Mouse (Mus musculus) neural tube, embryonic 11.5 days (tissue): ENCODE results near the gene Cox5a. TPM values are rescaled to one million over a fixed set of nuclear protein-coding genes. Genes with fewer than 3 reads are reported as not detected.

Source experiments
- ATAC-seq: fragments of 200-750 bp; cut with Nextera tagmentation; 2 replicates; pipeline ENCODE4 v1.8.0; 2017; ENCODE audit warnings: moderate number of reproducible peaks, mild to moderate bottlenecking, moderate TSS enrichment, moderate library complexity; ENCODE audit not compliant: insufficient read depth, low FRiP score, low TSS enrichment
- DNase-seq: peaks from one replicate; pipeline ENCODE4 v3.0.0-alpha.2; 2015; ENCODE audit warnings: low spot score
- H3K27ac ChIP-seq: fragments of 300-500 bp; sonication (generic); 2 replicates; pipeline ENCODE4 v1.5.1; 2014; ENCODE audit warnings: low read depth, mild to moderate bottlenecking, low read length
- H3K27me3 ChIP-seq: fragments of 300-500 bp; sonication (generic); 2 replicates; pipeline ENCODE4 v1.6.1; 2014; ENCODE audit warnings: mild to moderate bottlenecking, low read length, mixed read lengths; ENCODE audit not compliant: control insufficient read depth, insufficient read depth
- H3K36me3 ChIP-seq: fragments of 300-500 bp; sonication (generic); 2 replicates; pipeline ENCODE4 v1.6.1; 2014; ENCODE audit warnings: mild to moderate bottlenecking, low read length, moderate library complexity, mixed read lengths; ENCODE audit not compliant: control insufficient read depth, insufficient read depth
- H3K4me1 ChIP-seq: fragments of 300-500 bp; sonication (generic); 2 replicates; pipeline ENCODE4 v1.6.1; 2014; ENCODE audit warnings: low read length, mixed read lengths; ENCODE audit not compliant: control insufficient read depth, insufficient read depth
- H3K4me2 ChIP-seq: fragments of 300-500 bp; sonication (generic); 2 replicates; pipeline ENCODE4 v1.6.1; 2014; ENCODE audit warnings: low read depth, mild to moderate bottlenecking, moderate library complexity
- H3K4me3 ChIP-seq: fragments of 300-500 bp; sonication (generic); 2 replicates; pipeline ENCODE4 v1.5.1; 2014; ENCODE audit warnings: low read depth, low read length
- H3K9ac ChIP-seq: fragments of 300-500 bp; sonication (generic); 2 replicates; pipeline ENCODE4 v1.6.1; 2014; ENCODE audit warnings: mild to moderate bottlenecking, low read length
- H3K9me3 ChIP-seq: fragments of 300-500 bp; sonication (generic); 2 replicates; pipeline ENCODE4 v1.6.1; 2016; ENCODE audit warnings: low read length; ENCODE audit not compliant: control insufficient read depth
- WGBS: fragments of 180-500 bp; shearing (Covaris S2); extraction: QIAGEN DNeasy Blood & Tissue Kit; methylation state at CpG from one replicate; pipeline ENCODE4 v1.1.7; 2014; 5-methylcytosine and 5-hydroxymethylcytosine counted together
- polyA plus RNA-seq: library from polyadenylated mRNA; unstranded; fragments of >200 nt; fragmentation: Nextera tagmentation; extraction: Ambion mirVana; gene quantifications from 2 replicates; pipeline ENCODE4 v1.2.1, GENCODE M21; 2014

The Cox5a gene
- 688 and 702 TPM in 2 replicates for polyA plus RNA-seq

DNA sequence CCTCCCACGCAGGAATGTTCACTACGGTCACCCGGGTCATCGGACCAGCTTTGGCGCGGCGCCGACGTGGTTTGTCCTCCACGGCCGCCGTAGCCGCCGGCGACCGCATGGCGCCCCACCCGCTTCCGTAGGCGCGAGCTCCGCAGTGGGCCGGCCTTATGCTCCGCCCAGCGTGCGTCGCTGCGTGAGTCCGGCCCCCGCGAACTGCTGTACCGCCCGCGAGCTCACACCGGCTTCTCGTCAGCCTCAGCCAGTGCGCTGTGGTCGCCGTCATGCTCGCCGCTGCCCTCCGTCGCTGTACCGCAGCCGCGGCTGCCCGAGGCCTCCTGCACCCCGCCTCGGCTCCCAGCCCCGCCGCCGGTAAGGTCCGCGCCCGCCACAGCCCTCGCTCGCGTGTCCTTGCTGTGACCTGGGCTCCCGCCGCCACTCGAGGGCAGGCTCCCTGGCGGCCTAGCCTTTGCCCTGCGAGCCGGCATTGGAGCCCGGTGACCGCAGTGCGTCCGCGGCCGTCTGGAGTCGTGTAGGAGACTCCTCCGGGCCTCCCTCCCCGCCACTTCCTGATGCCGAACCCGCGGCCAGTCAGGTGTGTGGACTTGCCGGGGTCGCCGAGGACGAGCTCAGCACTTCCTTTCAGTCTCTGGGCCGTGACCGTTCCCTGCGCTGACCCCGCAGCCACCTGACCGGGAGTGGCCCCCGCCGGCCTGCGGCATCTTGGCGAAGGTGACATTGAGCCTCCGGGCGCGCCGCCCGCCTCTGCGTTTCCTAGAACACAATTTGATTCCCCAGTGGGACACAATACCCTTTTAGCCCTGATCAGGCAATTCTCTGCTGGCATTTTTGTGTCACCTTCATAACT is at the start of gene Cox5a:
Gene Cox5a, plus strand, starts transcription at position 219 of the 856 bp plus-strand sequence.
- Histone ChIP-seq H3K4me2 (peak within 1 kb of the TSS; percentile 73), H3K36me3 (no peaks in the 10 kb centered on the region), H3K9ac (peak within 1 kb of the TSS; percentile 95), H3K4me1 (peaks cover 7% of the 10 kb centered on the region), H3K4me3 (peak within 1 kb of the TSS; percentile 93), H3K9me3 (no peaks in the 10 kb centered on the region), H3K27ac (peak within 1 kb of the TSS; percentile 89), H3K27me3 (no peaks in the 10 kb centered on the region)
- WGBS = under 1% methylated on average over 91 of the region's 95 CpGs
- ATAC-seq (peak; percentile 95), DNase-seq (peak; percentile 94)

DNA sequence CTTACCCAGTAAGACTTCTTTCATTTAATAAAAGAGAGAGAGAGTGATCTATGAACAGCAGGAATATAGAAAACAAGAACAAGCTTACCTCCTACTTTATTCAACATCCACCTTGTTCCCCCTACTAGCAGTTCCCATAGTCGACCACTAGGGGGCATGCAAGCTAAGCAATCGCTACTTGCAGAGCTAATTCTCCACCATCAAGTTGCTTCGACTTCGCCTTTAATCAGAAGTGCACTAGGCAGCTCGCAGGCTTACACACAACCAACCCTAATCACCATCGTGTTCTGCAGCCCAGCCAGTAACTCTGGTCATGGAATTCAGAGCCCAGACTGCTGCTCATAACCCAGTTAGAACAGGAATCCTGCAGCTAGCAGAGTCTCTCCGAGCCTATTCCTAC is 35.3 kb upstream of the Cox5a start:
- DNase-seq (peak; percentile 77), ATAC-seq (no peak)
- no peaks in the 10 kb centered on the region for H3K4me1 ChIP-seq
- no peaks in the 10 kb centered on the region for H3K27me3 ChIP-seq
- no peaks in the 10 kb centered on the region for H3K36me3 ChIP-seq
- WGBS = 15% methylated on average over 7 of the region's 7 CpGs
- no peak overlapping the region for H3K4me3 ChIP-seq
- H3K27ac ChIP-seq = no peak overlapping the region
- H3K9me3 ChIP-seq = no peaks in the 10 kb centered on the region
- 0 out of 2 replicates have a peak overlapping the region, but pooled peaks have one; percentile 4 for H3K9ac ChIP-seq
- no peak overlapping the region for H3K4me2 ChIP-seq

DNA sequence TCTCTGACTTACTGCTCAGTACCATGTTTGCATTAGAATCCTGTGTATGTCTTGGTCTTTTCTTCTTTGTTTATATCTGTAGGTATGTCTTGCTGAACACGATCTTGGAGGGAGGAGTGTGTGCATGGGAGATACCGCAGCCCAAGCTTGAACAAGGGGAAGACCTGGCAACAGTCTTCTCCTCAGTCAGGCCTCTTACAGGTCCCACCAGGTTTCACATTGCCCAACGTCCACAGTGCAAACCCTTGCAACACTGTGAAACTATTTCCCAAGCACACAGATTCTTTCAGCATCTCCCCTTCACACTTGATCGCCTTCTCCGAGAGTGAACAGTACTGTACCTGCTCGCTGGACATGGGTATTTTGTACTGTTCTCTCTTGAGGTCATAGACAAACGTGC is 33.3 kb upstream of the Cox5a start:
- no peaks in the 10 kb centered on the region for H3K36me3 ChIP-seq
- H3K4me3 ChIP-seq = no peak overlapping the region
- H3K4me1 ChIP-seq = no peaks in the 10 kb centered on the region
- no peak for DNase-seq
- no peaks in the 10 kb centered on the region for H3K9me3 ChIP-seq
- no peak overlapping the region for H3K27ac ChIP-seq
- H3K27me3 ChIP-seq = no peaks in the 10 kb centered on the region
- no peak overlapping the region for H3K9ac ChIP-seq
- H3K4me2 ChIP-seq = no peak overlapping the region
- 76% methylated on average over 7 of the region's 7 CpGs for WGBS
- no peak for ATAC-seq

DNA sequence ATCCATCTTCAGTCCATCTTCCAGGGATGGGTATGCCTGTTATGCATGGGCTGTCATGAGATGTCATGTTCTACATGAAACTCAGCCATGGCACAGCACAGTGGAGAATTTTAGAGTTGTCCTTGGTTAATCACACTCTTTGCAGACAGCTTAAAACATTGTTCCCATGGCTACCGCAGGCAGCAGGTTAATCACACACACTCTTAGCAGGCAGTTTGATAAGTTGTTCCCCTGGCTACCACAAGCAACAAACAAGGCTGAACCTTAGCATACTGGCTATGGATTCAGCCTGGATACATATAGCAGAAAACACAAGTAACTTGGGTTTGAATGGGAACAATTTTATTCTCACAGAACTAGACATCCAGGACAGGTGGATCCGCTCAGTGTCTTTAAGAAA is 27.5 kb upstream of the Cox5a start:
- Histone ChIP-seq H3K27me3 (0 out of 2 replicates have a peak, but pooled peaks cover 2% of the 10 kb centered on the region), H3K4me2 (no peak overlapping the region), H3K36me3 (no peaks in the 10 kb centered on the region), H3K27ac (no peak overlapping the region), H3K9ac (no peak overlapping the region), H3K4me3 (no peak overlapping the region), H3K4me1 (no peaks in the 10 kb centered on the region), H3K9me3 (no peaks in the 10 kb centered on the region)
- no peak for DNase-seq
- WGBS = 87% methylated on average over 2 of the region's 2 CpGs
- no peak for ATAC-seq

DNA sequence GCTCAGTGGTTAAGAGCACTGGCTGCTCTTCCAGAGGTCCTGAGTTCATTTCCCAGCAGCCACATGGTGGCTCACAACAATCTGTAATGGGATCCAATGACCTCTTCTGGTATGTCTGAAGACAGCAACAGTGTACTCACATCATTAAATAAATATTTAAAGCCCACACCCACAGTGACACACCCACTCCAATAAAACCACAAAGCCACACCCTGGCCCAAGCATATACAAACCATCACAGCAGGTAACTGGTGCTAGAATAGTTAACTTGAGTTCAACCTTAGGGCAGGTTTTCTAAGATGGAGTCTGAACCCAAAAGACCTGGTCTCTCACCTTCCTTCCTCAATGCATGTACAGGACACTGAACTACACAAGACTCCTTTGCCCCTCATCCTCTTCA is 26.1 kb upstream of the Cox5a start:
- Histone ChIP-seq H3K9ac (no peak overlapping the region), H3K36me3 (no peaks in the 10 kb centered on the region), H3K4me1 (no peaks in the 10 kb centered on the region), H3K4me2 (no peak overlapping the region), H3K9me3 (no peaks in the 10 kb centered on the region), H3K27me3 (0 out of 2 replicates have a peak, but pooled peaks cover 4% of the 10 kb centered on the region), H3K27ac (no peak overlapping the region), H3K4me3 (no peak overlapping the region)
- DNase-seq = no peak
- no peak for ATAC-seq

DNA sequence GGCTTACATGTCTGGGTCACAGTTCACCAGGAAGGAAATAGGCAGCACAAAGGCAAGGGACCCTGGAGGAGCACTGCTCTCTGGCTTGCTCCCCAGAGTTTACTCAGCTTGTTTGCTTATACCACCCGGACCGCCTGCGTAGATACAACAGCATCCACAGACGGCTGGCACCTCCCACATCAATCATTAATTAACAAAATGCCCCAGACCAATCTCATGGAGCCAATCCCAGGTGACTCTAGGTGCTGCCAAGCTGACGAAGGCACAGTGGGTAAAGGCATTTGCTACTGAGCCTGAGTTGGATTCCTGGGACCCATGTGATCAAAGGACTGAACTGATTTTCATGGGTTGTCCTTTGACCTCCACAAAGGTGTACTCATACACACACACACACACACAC is 23.8 kb upstream of the Cox5a start:
- no peak overlapping the region for H3K4me3 ChIP-seq
- no peak for ATAC-seq
- no peak overlapping the region for H3K9ac ChIP-seq
- 81% methylated on average over 5 of the region's 5 CpGs for WGBS
- peaks cover 25% of the 10 kb centered on the region for H3K27me3 ChIP-seq
- H3K9me3 ChIP-seq = no peaks in the 10 kb centered on the region
- no peaks in the 10 kb centered on the region for H3K36me3 ChIP-seq
- H3K4me1 ChIP-seq = peaks cover under 1% of the 10 kb centered on the region; the same call in 1 of the 2 replicates
- H3K27ac ChIP-seq = no peak overlapping the region
- no peak overlapping the region for H3K4me2 ChIP-seq
- DNase-seq = no peak

DNA sequence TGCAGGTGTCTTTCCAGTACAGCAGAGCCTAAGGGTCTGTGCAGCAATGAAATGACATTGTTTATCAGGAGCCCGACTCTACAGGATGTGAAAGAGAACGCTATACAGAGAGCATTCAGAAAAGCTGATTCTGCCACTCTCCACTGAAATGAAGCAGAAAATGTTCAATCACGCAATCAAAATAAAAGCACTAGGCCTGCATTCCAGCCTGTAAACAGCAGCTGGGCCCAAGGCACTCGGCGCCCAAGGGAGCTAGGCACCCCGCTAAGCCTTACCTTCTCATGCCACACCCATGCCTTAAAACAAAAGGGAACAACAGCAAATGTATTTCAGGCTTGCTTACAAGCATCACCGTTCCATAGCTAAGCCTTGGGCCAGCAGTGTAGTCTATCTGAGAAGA is 22.5 kb upstream of the Cox5a start:
- 54% methylated on average over 7 of the region's 7 CpGs for WGBS
- Histone ChIP-seq H3K4me1 (peaks cover 7% of the 10 kb centered on the region), H3K9ac (no peak overlapping the region; the same call in 1 of the 2 replicates), H3K4me3 (no peak overlapping the region), H3K4me2 (no peak overlapping the region), H3K27ac (no peak overlapping the region), H3K9me3 (no peaks in the 10 kb centered on the region), H3K27me3 (peaks cover 38% of the 10 kb centered on the region), H3K36me3 (no peaks in the 10 kb centered on the region)
- ATAC-seq (no peak), DNase-seq (no peak)

DNA sequence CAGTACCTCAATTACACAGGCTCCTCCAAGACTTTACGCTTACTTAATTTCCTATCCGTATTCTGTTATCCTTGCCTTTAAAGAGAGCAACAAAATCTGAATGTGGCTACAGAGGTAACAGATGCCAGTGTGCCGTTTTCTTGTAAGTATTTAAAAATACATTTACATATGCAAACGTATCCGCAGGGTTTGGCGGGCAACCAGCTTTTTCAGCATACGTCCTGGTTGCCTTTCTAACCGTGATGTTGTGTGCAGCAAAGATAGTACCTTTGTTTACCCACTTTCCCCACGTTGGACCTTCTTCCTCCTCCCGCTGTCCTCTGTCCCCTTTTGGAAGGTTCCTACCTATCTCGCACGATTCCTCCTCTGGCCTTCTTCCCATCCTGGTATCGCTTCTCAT is 19.6 kb upstream of the Cox5a start:
- peaks cover 11% of the 10 kb centered on the region for H3K4me1 ChIP-seq

DNA sequence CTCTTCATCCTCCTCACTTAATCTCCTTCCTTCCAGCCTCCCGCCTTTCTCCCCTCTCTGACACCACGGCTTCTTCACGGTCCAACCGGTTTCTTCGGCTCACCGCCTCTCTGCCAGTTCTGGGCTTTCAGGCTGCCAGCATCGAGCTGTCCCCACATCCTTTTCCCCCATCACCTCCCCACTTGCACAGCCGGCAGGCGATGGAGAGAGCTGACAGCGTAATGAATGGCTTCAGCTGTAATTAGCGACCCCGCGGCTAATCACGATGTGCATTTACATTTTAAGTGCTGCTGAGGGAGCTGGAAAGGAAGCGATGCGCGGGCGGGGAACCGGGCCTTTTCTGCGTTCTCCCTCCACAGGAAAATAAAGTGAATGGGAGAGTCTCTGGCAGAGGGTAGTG is 19.2 kb upstream of the Cox5a start:
- no peaks in the 10 kb centered on the region for H3K36me3 ChIP-seq
- H3K4me3 ChIP-seq = peak overlapping the region; percentile 13; the same call in 1 of the 2 replicates
- ATAC-seq = no peak; the same call in 1 of the 2 replicates
- no peaks in the 10 kb centered on the region for H3K9me3 ChIP-seq
- peak overlapping the region; percentile 39; the same call in 1 of the 2 replicates for H3K27ac ChIP-seq
- DNase-seq = peak; percentile 73
- WGBS = under 1% methylated on average over 20 of the region's 20 CpGs
- H3K4me2 ChIP-seq = peak overlapping the region; percentile 17
- H3K9ac ChIP-seq = no peak overlapping the region; the same call in 1 of the 2 replicates
- H3K4me1 ChIP-seq = peaks cover 11% of the 10 kb centered on the region
- H3K27me3 ChIP-seq = peaks cover 67% of the 10 kb centered on the region

More for the DNA sequence above, 19.6 kb upstream of the Cox5a start:
- Histone ChIP-seq H3K9ac (no peak overlapping the region; the same call in 1 of the 2 replicates), H3K36me3 (no peaks in the 10 kb centered on the region), H3K4me2 (peak overlapping the region; percentile 17), H3K4me3 (peak overlapping the region; percentile 13; the same call in 1 of the 2 replicates), H3K27me3 (peaks cover 66% of the 10 kb centered on the region), H3K27ac (peak overlapping the region; percentile 39; the same call in 1 of the 2 replicates), H3K9me3 (no peaks in the 10 kb centered on the region)
- 7% methylated on average over 13 of the region's 13 CpGs for WGBS
- ATAC-seq (no peak), DNase-seq (no peak)
